Mouse (Mus musculus) intestine, postnatal 0 days (tissue): Measurements from ENCODE around the gene Pigl. TPM values are rescaled to one million over a fixed set of nuclear protein-coding genes. Genes with fewer than 3 reads are reported as not detected.

ENCODE experiments used
- ATAC-seq: fragments of 200-750 bp; cut with Nextera tagmentation; 2 replicates; pipeline ENCODE4 v1.8.0; 2017; ENCODE audit warnings: mild to moderate bottlenecking, moderate TSS enrichment, moderate library complexity
- H3K27ac ChIP-seq: fragments of 300-500 bp; sonication (generic); 2 replicates; pipeline ENCODE4 v1.5.1; 2014; ENCODE audit warnings: mild to moderate bottlenecking, low read depth, low read length, moderate library complexity
- H3K27me3 ChIP-seq: fragments of 300-500 bp; sonication (generic); replicated peaks from 2 replicates; pipeline ENCODE4 v1.6.1; 2014; ENCODE audit warnings: low read length, mixed read lengths; ENCODE audit not compliant: control insufficient read depth, insufficient read depth
- H3K36me3 ChIP-seq: fragments of 300-500 bp; sonication (generic); 2 replicates; pipeline ENCODE4 v1.6.1; 2014; ENCODE audit warnings: mild to moderate bottlenecking, moderate library complexity; ENCODE audit not compliant: control insufficient read depth, insufficient read depth
- H3K4me1 ChIP-seq: fragments of 300-500 bp; sonication (generic); replicated peaks from 2 replicates; pipeline ENCODE4 v1.6.1; 2014; ENCODE audit warnings: antibody characterized with exemption, low read length, mixed read lengths; ENCODE audit not compliant: control insufficient read depth, insufficient read depth
- H3K4me2 ChIP-seq: fragments of 300-500 bp; sonication (generic); replicated peaks from 2 replicates; pipeline ENCODE4 v1.6.1; 2014; ENCODE audit warnings: low read depth, mild to moderate bottlenecking, moderate library complexity
- H3K4me3 ChIP-seq: fragments of 300-500 bp; sonication (generic); 2 replicates; pipeline ENCODE4 v1.5.1; 2014; ENCODE audit warnings: low read depth, low read length
- H3K9ac ChIP-seq: fragments of 300-500 bp; sonication (generic); 2 replicates; pipeline ENCODE4 v1.6.1; 2014; ENCODE audit warnings: mild to moderate bottlenecking, low read depth, low read length
- H3K9me3 ChIP-seq: fragments of 300-500 bp; sonication (generic); 2 replicates; pipeline ENCODE4 v1.6.1; 2016; ENCODE audit warnings: mixed run types; ENCODE audit not compliant: control insufficient read depth
- CTCF ChIP-seq: sonication (generic); IDR thresholded peaks from 2 replicates; pipeline ENCODE4 v1.5.1; 2016; ENCODE audit warnings: low read depth, mild to moderate bottlenecking, control low read depth, antibody characterized with exemption, moderate library complexity
- WGBS: fragments of 180-500 bp; shearing (Covaris S2); extraction: QIAGEN DNeasy Blood & Tissue Kit; methylation state at CpG from one replicate; pipeline ENCODE4 v1.1.7; 2014; 5-methylcytosine and 5-hydroxymethylcytosine counted together
- polyA plus RNA-seq: library from polyadenylated mRNA; unstranded; fragments of >200 nt; fragmentation: Nextera tagmentation; extraction: Ambion mirVana; gene quantifications from 2 replicates; pipeline ENCODE4 v1.2.1, GENCODE M21; 2015

Gene Pigl
- polyA plus RNA-seq, 1 experiment from 2014 or later = 8.9 TPM

GRCm38 (mm10) chr11:62522283-62522682, 64.0 kb downstream of the Pigl start:
- Histone ChIP-seq H3K4me2 (no peak overlapping the region), H3K9me3 (no peaks in the 10 kb centered on the region), H3K27ac (no peak overlapping the region), H3K9ac (no peak overlapping the region), H3K27me3 (no peaks in the 10 kb centered on the region), H3K4me3 (no peak overlapping the region), H3K36me3 (peaks cover 7% of the 10 kb centered on the region; the same call in 1 of the 2 replicates), H3K4me1 (no peaks in the 10 kb centered on the region)
- peak; percentile 50; the same call in 1 of the 2 replicates for ATAC-seq
- WGBS = 26% methylated on average over 2 of the region's 2 CpGs
- no peak for TF ChIP-seq CTCF

DNA sequence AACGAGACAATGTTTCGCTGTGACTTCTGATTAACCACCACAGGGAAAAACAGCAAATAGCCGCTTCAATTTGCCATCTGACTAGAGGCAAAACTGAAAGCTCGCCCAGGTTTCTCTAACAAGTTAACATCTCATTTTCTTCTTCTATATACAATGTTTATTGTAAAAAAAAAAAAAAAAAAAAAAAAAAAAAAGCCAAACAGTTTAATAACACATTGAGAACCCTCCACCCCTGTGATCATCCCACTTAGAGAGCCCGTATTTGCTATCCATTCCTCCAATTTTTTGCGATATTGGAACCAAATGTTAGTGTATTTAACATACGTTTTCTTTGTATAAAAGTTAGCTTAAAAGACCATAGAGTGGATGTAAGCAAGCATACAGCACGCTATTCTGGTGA, 78.8 kb downstream of the Pigl start:
- no peaks in the 10 kb centered on the region for H3K27me3 ChIP-seq
- peak overlapping the region; percentile 91 for H3K4me2 ChIP-seq
- no peak overlapping the region for H3K9ac ChIP-seq
- no peak for TF ChIP-seq CTCF
- 85% methylated on average over 8 of the region's 8 CpGs for whole genome bisulfite sequencing
- 0 out of 2 replicates have a peak, but pooled peaks cover 4% of the 10 kb centered on the region for H3K4me1 ChIP-seq
- H3K27ac ChIP-seq = no peak overlapping the region
- no peak for ATAC-seq
- no peaks in the 10 kb centered on the region for H3K9me3 ChIP-seq
- peaks cover 6% of the 10 kb centered on the region; the same call in 1 of the 2 replicates for H3K36me3 ChIP-seq
- peak overlapping the region; percentile 84; the same call in 1 of the 2 replicates for H3K4me3 ChIP-seq

DNA sequence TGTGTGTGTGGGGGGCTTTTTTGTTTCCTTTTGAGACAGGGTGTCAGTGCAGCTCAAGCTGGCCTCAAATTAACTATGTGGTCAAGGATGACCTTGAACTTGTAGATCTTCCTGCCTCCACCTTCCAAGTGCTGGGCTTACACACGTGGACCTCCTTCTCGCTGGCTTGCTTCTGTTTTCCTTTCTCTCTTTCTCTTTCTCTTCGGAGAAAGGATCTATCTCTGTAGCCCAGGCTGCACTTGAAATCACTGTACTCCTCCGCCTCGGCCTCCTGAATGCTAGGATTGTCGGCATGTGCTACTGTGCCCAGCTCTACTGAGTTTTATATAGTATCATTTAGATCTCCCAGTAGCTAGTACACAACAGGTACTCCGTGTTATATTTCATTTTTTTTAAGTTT, 79.3 kb downstream of the Pigl start:
- H3K4me2 ChIP-seq = peak overlapping the region; percentile 91
- no peaks in the 10 kb centered on the region for H3K27me3 ChIP-seq
- H3K9me3 ChIP-seq = no peaks in the 10 kb centered on the region
- H3K36me3 ChIP-seq = peaks cover 6% of the 10 kb centered on the region; the same call in 1 of the 2 replicates
- 42% methylated on average over 7 of the region's 7 CpGs for WGBS
- no peak for TF ChIP-seq CTCF
- no peak overlapping the region for H3K27ac ChIP-seq
- ATAC-seq = no peak
- no peak overlapping the region for H3K9ac ChIP-seq
- H3K4me1 ChIP-seq = 0 out of 2 replicates have a peak, but pooled peaks cover 4% of the 10 kb centered on the region
- peak overlapping the region; percentile 84 for H3K4me3 ChIP-seq

DNA sequence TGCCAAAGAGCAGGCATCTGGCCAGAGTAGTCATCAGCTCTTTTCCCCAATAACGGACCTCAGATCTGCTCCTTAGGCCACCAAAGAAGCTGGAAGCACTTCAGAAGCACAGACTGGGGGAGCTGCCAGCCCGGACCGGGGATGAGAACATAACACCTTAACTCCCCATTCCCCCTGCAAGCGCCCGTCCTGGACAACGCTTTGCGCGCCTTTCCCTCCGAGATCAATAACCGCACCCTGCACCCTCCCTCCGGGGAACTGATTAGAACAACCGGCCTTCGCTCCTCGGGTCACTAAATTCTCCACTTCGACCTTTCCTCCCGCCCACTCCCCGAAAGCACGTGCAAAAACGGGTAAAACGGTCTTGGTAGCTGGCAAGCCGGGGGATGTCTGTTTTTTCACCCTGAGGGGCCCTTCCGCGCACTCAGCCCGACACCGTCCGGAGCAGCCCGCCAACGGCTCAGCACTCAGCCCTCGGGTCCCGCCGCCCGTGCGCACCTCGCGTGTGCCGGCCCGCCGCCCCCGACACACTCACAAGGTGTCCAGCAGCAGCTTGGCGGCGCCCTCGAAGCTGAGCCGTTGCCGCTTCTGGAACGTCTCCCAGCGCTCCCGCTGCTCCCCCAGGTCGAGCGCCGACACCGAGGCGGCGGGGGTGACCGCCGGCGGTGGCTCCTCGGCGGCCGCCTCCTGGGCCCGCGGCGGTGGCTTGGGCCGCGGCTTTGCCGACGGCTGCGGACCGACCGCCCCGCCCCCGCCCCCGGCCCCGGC, 80.2 kb downstream of the Pigl start:
- TF ChIP-seq CTCF = peak; percentile 28; the same call in 1 of the 2 replicates
- peak overlapping the region; percentile 91 for H3K4me2 ChIP-seq
- peaks cover 6% of the 10 kb centered on the region; the same call in 1 of the 2 replicates for H3K36me3 ChIP-seq
- peak overlapping the region; percentile 94 for H3K9ac ChIP-seq
- H3K27me3 ChIP-seq = no peaks in the 10 kb centered on the region
- ATAC-seq = peak; percentile 77
- H3K4me3 ChIP-seq = peak overlapping the region; percentile 84
- H3K4me1 ChIP-seq = 0 out of 2 replicates have a peak, but pooled peaks cover 4% of the 10 kb centered on the region
- WGBS = 1% methylated on average over 70 of the region's 73 CpGs
- peak overlapping the region; percentile 96 for H3K27ac ChIP-seq
- no peaks in the 10 kb centered on the region for H3K9me3 ChIP-seq

DNA sequence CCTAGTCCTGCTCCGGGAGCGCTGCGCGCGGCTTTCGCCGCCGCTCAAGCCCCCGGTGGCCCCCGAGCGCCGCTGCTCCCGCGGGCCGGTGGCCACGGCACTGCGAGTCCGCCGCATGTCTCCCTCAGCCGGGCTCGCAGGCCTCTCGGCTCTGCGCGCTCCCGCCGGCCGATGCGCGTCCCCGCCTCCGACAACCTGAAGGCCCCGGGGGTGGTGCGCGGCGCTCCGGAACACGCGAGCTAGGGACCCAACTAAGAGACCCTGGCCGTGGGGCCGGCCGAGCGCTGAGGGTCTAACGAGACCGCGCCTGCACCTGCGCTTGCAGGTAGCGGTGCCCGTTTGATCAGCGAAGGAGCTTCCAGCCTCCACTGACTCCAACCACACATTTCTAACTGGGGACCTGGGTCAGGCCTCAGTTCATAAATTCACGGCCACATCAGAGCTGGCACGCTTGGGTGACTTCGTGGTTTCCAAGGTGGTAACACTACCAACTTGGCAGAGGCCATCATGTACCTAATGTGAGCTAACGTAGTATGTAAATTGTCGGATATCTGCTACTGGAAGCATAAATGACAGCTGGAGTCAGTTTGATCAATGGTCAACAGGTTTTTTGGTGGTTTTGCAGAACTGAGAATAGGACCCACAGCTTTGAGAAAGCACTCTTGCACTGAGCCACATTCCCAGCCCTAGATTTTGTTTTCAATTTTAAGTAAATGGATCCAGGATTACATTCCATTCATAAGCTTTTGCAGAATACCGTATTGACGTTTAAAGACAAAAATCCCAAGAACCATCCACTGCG, 81.0 kb downstream of the Pigl start, which contains the start of gene Cenpv:
Cenpv (minus strand) TSS at position 173 of the 802 bp plus-strand sequence.
- Histone ChIP-seq H3K36me3 (peaks cover 6% of the 10 kb centered on the region; the same call in 1 of the 2 replicates), H3K4me2 (peak within 1 kb of the TSS; percentile 91), H3K27me3 (no peaks in the 10 kb centered on the region), H3K9me3 (no peaks in the 10 kb centered on the region), H3K4me3 (peak within 1 kb of the TSS; percentile 84), H3K27ac (peak within 1 kb of the TSS; percentile 96), H3K9ac (peak within 1 kb of the TSS; percentile 94), H3K4me1 (0 out of 2 replicates have a peak, but pooled peaks cover 4% of the 10 kb centered on the region)
- peak; percentile 76 for ATAC-seq
- no peak for TF ChIP-seq CTCF
- WGBS = 6% methylated on average over 56 of the region's 57 CpGs

GRCm38 (mm10) chr11:62540167-62540566, 81.9 kb downstream of the Pigl start:
- peaks cover 6% of the 10 kb centered on the region; the same call in 1 of the 2 replicates for H3K36me3 ChIP-seq
- WGBS = 88% methylated on average over 7 of the region's 7 CpGs
- 0 out of 2 replicates have a peak, but pooled peaks cover 4% of the 10 kb centered on the region for H3K4me1 ChIP-seq
- H3K27me3 ChIP-seq = no peaks in the 10 kb centered on the region
- H3K27ac ChIP-seq = no peak overlapping the region
- H3K9me3 ChIP-seq = no peaks in the 10 kb centered on the region
- no peak overlapping the region for H3K4me3 ChIP-seq
- no peak for TF ChIP-seq CTCF
- H3K4me2 ChIP-seq = no peak overlapping the region
- no peak for ATAC-seq
- H3K9ac ChIP-seq = no peak overlapping the region
